In the genomic region with DNA sequence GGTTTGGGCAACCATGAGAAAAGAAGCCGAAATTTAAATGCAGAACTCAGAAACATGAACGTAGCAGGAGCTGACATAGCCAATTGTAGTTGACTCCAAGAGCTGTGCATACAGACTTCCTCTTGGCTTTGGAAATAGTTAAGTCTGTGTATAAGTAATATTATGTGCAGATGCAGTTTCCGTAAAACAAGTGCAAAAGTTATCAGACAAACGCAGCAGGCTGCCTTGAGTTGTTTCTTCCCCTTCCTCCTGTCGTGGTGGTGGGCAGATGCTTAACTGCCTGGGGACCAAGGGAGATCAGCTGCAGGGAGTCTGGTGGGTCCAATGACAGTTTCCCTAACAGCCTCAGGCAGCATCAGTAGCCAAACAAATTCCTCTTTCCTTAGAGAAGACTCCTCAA, we compare ENCODE assay signal across 28 mouse cellular contexts.
DNase-seq lines count a peak whose midpoint lies in the region; ATAC-seq and TF ChIP-seq lines count a peak whose summit lies in the region.
"Had no signal": no experiment of that assay in that cellular context is flagged by ENCODE, and none has a peak within 500 bp of the region (broad histone marks: within the 10 kb centered on the region; RNA-seq: fewer than 3 reads in every experiment).

No protein-coding gene starts in this region.

- DNase-seq in liver = peak; percentile 15
- no peak for DNase-seq in liver, embryonic 11.5 days (ENCODE audit: low spot score)
- DNase-seq in liver, adult 2 months (ENCODE audit: extremely low read depth, low read depth, low spot score) = no peak
- no peak for DNase-seq in urinary bladder, postnatal 36 days (ENCODE audit: low spot score in 2 of 2)
- DNase-seq in midbrain, embryonic 10.5 days (ENCODE audit: low spot score) = no peak
- no peak for DNase-seq in lung, postnatal 0 days (ENCODE audit: low spot score)
- DNase-seq: adrenal gland, adult 8-10 months; B cell, adult 2 months; cerebellum, adult 18-20 months; cerebellum, postnatal 25 days; embryo, embryonic 11 days; kidney, adult 18-20 months; kidney, postnatal 25 days; lung, adult 2 months; right cerebral cortex, adult 18-20 months; thymus, adult 2 months had no signal

- no peak overlapping the region for H3K4me3 ChIP-seq in liver, embryonic 11.5 days (ENCODE audit: low read depth, low read length)
- no peak overlapping the region for H3K4me3 ChIP-seq in liver, adult 2 months (ENCODE audit: insufficient read depth, low read depth, low read length)
- H3K4me3 ChIP-seq in megakaryocyte, embryonic 14.5 days (replicated peaks) = peak overlapping the region; percentile 35
- H3K4me3 ChIP-seq in midbrain, embryonic 10.5 days = no peak overlapping the region
- H3K4me3 ChIP-seq in lung, postnatal 0 days (ENCODE audit: low read depth, low read length) = no peak overlapping the region
- H3K4me3 ChIP-seq: embryonic facial prominence, embryonic 13.5 days; erythroblast, embryonic 14.5 days; forebrain, embryonic 12.5 days; limb, embryonic 13.5 days; neural tube, embryonic 15.5 days had no signal

- H3K27me3 ChIP-seq in liver, embryonic 11.5 days (replicated peaks; ENCODE audit: control insufficient read depth, insufficient read depth, low read length) = no peaks in the 10 kb centered on the region
- no peaks in the 10 kb centered on the region for H3K27me3 ChIP-seq in liver, adult 2 months (ENCODE audit: control insufficient read depth, insufficient read depth, low read length)
- H3K27me3 ChIP-seq in megakaryocyte, embryonic 14.5 days (replicated peaks) = no peaks in the 10 kb centered on the region
- H3K27me3 ChIP-seq in midbrain, embryonic 10.5 days (ENCODE audit: low read depth, poor library complexity, severe bottlenecking) = no peaks in the 10 kb centered on the region
- no peaks in the 10 kb centered on the region for H3K27me3 ChIP-seq in lung, postnatal 0 days (replicated peaks; ENCODE audit: insufficient read depth, low read length)
- H3K27me3 ChIP-seq: CH12.LX; embryonic facial prominence, embryonic 13.5 days; forebrain, embryonic 12.5 days; limb, embryonic 13.5 days; neural tube, embryonic 15.5 days had no signal

- H3K4me1 ChIP-seq in liver, embryonic 11.5 days (replicated peaks; ENCODE audit: control insufficient read depth, insufficient read depth, low read length) = 0 out of 2 replicates have a peak, but pooled peaks cover 3% of the 10 kb centered on the region
- H3K4me1 ChIP-seq in liver, adult 2 months (ENCODE audit: control insufficient read depth, insufficient read depth, low read length) = no peaks in the 10 kb centered on the region; the same call in 1 of the 2 replicates
- peaks cover 20% of the 10 kb centered on the region for H3K4me1 ChIP-seq in megakaryocyte, embryonic 14.5 days
- H3K4me1 ChIP-seq in midbrain, embryonic 10.5 days = no peaks in the 10 kb centered on the region
- H3K4me1 ChIP-seq in lung, postnatal 0 days (ENCODE audit: insufficient read depth, low read depth, low read length) = no peaks in the 10 kb centered on the region
- H3K4me1 ChIP-seq: embryonic facial prominence, embryonic 13.5 days; forebrain, embryonic 12.5 days; limb, embryonic 13.5 days; neural tube, embryonic 15.5 days had no signal

- H3K27ac ChIP-seq in liver, embryonic 11.5 days (ENCODE audit: low read depth, low read length) = no peak overlapping the region
- H3K27ac ChIP-seq in liver, adult 2 months (replicated peaks; ENCODE audit: insufficient read depth, low read depth, low read length) = peak overlapping the region; percentile 9; the same call in 1 of the 2 replicates
- no peak overlapping the region for H3K27ac ChIP-seq in midbrain, embryonic 10.5 days (replicated peaks)
- H3K27ac ChIP-seq in lung, postnatal 0 days (ENCODE audit: low read length) = no peak overlapping the region
- H3K27ac ChIP-seq: embryonic facial prominence, embryonic 13.5 days; forebrain, embryonic 12.5 days; limb, embryonic 13.5 days; neural tube, embryonic 15.5 days had no signal

- H3K79me2 ChIP-seq in liver, adult 2 months (ENCODE audit: control insufficient read depth, insufficient read depth, low read length) = no peaks in the 10 kb centered on the region

- no peak for TF ChIP-seq CTCF in liver, adult 2 months (IDR thresholded peaks at IDR 0.05; ENCODE audit: low read depth, low read length)
- no peak for TF ChIP-seq CTCF in lung, postnatal 0 days (IDR thresholded peaks at IDR 0.05)

- WGBS in liver, embryonic 11.5 days = 44% methylated on average over 5 of the region's 5 CpGs
- 73% methylated on average over 5 of the region's 5 CpGs for WGBS in liver, adult 2 months
- 84% methylated on average over 5 of the region's 5 CpGs for WGBS in midbrain, embryonic 10.5 days
- 68% methylated on average over 5 of the region's 5 CpGs for WGBS in lung, postnatal 0 days

- no peak for TF ChIP-seq POLR2A in liver, adult 2 months (IDR thresholded peaks at IDR 0.05; ENCODE audit: extremely low read depth, insufficient read depth, low read length)

- no peaks in the 10 kb centered on the region for H3K36me3 ChIP-seq in liver, embryonic 11.5 days (ENCODE audit: control insufficient read depth, insufficient read depth, low read length)
- H3K36me3 ChIP-seq in liver, adult 2 months (ENCODE audit: control insufficient read depth, insufficient read depth, low read length) = no peaks in the 10 kb centered on the region
- no peaks in the 10 kb centered on the region for H3K36me3 ChIP-seq in megakaryocyte, embryonic 14.5 days (replicated peaks; ENCODE audit: low read length)
- no peaks in the 10 kb centered on the region for H3K36me3 ChIP-seq in midbrain, embryonic 10.5 days
- no peaks in the 10 kb centered on the region for H3K36me3 ChIP-seq in lung, postnatal 0 days (ENCODE audit: insufficient read depth, low read length)
- H3K36me3 ChIP-seq: embryonic facial prominence, embryonic 13.5 days; forebrain, embryonic 12.5 days; G1E; limb, embryonic 13.5 days; neural tube, embryonic 15.5 days had no signal

- H3K9me3 ChIP-seq in liver, embryonic 11.5 days (ENCODE audit: control insufficient read depth, low read length) = no peaks in the 10 kb centered on the region
- no peaks in the 10 kb centered on the region for H3K9me3 ChIP-seq in megakaryocyte, embryonic 14.5 days
- H3K9me3 ChIP-seq in midbrain, embryonic 10.5 days (replicated peaks) = no peaks in the 10 kb centered on the region
- H3K9me3 ChIP-seq in lung, postnatal 0 days (ENCODE audit: low read length) = no peaks in the 10 kb centered on the region
- H3K9me3 ChIP-seq: embryonic facial prominence, embryonic 13.5 days; forebrain, embryonic 12.5 days; G1E; limb, embryonic 13.5 days; neural tube, embryonic 15.5 days had no signal

- TF ChIP-seq EP300 in lung, postnatal 0 days (IDR thresholded peaks at IDR 0.05) = no peak

- ATAC-seq in liver, embryonic 11.5 days (replicated peaks; ENCODE audit: low FRiP score) = no peak
- no peak for ATAC-seq in lung, postnatal 0 days
- ATAC-seq: activated CD4-positive, CD25-positive, alpha-beta regulatory T cell, adult 4 months; inflammation-experienced regulatory T-cells, adult 6 months had no signal

- no peak overlapping the region for H3K9ac ChIP-seq in liver, embryonic 11.5 days (ENCODE audit: low read depth, low read length)
- no peak overlapping the region for H3K9ac ChIP-seq in liver, adult 2 months (ENCODE audit: low read depth, low read length)
- H3K9ac ChIP-seq in lung, postnatal 0 days (replicated peaks; ENCODE audit: low read depth) = no peak overlapping the region
- H3K9ac ChIP-seq: embryonic facial prominence, embryonic 13.5 days; forebrain, embryonic 12.5 days; limb, embryonic 13.5 days; neural tube, embryonic 15.5 days had no signal

- H3K4me2 ChIP-seq in liver, embryonic 11.5 days = no peak overlapping the region
- H3K4me2 ChIP-seq in lung, postnatal 0 days (replicated peaks; ENCODE audit: low read depth, low read length) = no peak overlapping the region
- H3K4me2 ChIP-seq: embryonic facial prominence, embryonic 13.5 days; forebrain, embryonic 12.5 days; heart, embryonic 11.5 days; limb, embryonic 13.5 days; midbrain, embryonic 11.5 days; neural tube, embryonic 15.5 days had no signal
